Mouse (Mus musculus): ENCODE data around the gene Sdk2. TPM values are rescaled to one million over a fixed set of nuclear protein-coding genes. Genes with fewer than 3 reads are reported as not detected.

Gene Sdk2
- polyA plus RNA-seq, 1 experiment from 2014 or later = 1.1 TPM

DNA sequence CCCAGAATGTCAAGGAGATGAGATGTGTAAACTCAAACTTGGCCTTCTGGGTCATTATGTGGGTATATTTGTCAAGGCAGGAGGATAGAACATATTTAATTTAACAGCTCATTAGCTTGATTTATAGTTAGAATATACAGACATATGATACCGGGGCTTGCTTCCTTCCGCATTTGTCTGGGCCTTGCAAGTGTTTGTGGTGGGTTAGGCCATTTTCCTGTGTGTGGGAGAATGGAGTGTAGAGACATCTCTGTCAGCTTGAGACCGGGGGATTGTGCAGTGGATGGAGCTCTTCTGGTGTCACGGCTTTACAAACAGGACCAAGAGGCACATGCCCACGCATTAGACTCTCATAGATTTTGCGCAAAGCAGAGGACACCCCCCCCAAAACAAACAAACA, 235.2 kb downstream of the Sdk2 start:
- no peaks in the 10 kb centered on the region for H3K36me3 ChIP-seq (ENCODE audit: control insufficient read depth, insufficient read depth)
- ATAC-seq (replicated peaks; ENCODE audit: extremely low read depth, insufficient read depth, low FRiP score) = no peak
- 86% methylated on average over 6 of the region's 6 CpGs for WGBS

DNA sequence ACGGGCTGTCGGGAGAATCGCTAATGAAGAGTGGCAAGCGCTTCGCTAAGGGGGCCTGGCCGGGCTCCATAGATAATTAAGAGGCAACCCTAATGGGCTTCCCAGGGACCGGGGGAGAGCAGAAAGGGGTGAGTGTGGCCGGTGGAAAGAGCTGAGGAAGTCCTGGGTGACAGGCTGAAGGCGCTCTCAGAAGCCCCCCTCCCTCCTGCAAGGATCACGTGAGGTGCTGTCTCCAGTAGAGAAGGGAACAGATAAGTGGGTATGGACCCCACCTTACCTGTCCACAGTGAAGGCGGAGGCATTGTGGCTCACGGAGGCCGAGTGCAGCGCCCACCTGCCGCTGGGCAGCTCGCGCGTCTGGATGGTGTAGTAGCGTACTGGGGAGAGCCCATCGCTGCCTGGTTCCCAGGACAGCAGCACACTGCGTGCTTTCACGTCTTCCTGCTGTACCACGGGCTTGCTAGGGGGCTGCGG, 238.7 kb downstream of the Sdk2 start:
- H3K9ac ChIP-seq (ENCODE audit: low read length) = no peak overlapping the region
- no peak for ATAC-seq (replicated peaks; ENCODE audit: extremely low read depth, insufficient read depth, low FRiP score)
- H3K9me3 ChIP-seq (replicated peaks; ENCODE audit: control insufficient read depth, low read length) = no peaks in the 10 kb centered on the region
- H3K4me3 ChIP-seq (ENCODE audit: low read length) = no peak overlapping the region
- H3K4me1 ChIP-seq (ENCODE audit: control insufficient read depth, insufficient read depth, low read length) = no peaks in the 10 kb centered on the region
- H3K36me3 ChIP-seq (ENCODE audit: control insufficient read depth, insufficient read depth) = no peaks in the 10 kb centered on the region
- no peak overlapping the region for H3K27ac ChIP-seq (ENCODE audit: low read length)
- H3K27me3 ChIP-seq (ENCODE audit: control insufficient read depth, insufficient read depth, low read length) = no peaks in the 10 kb centered on the region
- 53% methylated on average over 24 of the region's 24 CpGs for WGBS
- H3K4me2 ChIP-seq (ENCODE audit: low read depth, low read length) = no peak overlapping the region

More for the DNA sequence above, 235.2 kb downstream of the Sdk2 start:
- Histone ChIP-seq H3K4me3 (ENCODE audit: low read length) (no peak overlapping the region), H3K4me2 (ENCODE audit: low read depth, low read length) (no peak overlapping the region), H3K27me3 (ENCODE audit: control insufficient read depth, insufficient read depth, low read length) (no peaks in the 10 kb centered on the region), H3K9me3 (replicated peaks; ENCODE audit: control insufficient read depth, low read length) (no peaks in the 10 kb centered on the region), H3K27ac (ENCODE audit: low read length) (no peak overlapping the region), H3K9ac (ENCODE audit: low read length) (no peak overlapping the region), H3K4me1 (ENCODE audit: control insufficient read depth, insufficient read depth, low read length) (no peaks in the 10 kb centered on the region)

GRCm38 (mm10) chr11:113820005-113820404, 246.8 kb downstream of the Sdk2 start:
- H3K4me3 ChIP-seq (ENCODE audit: low read length) = no peak overlapping the region
- no peaks in the 10 kb centered on the region for H3K9me3 ChIP-seq (replicated peaks; ENCODE audit: control insufficient read depth, low read length)
- peaks cover 5% of the 10 kb centered on the region; the same call in 1 of the 2 replicates for H3K4me1 ChIP-seq (ENCODE audit: control insufficient read depth, insufficient read depth, low read length)
- no peak overlapping the region for H3K27ac ChIP-seq (ENCODE audit: low read length)
- H3K27me3 ChIP-seq (ENCODE audit: control insufficient read depth, insufficient read depth, low read length) = peaks cover 2% of the 10 kb centered on the region; the same call in 1 of the 2 replicates
- no peak overlapping the region for H3K9ac ChIP-seq (ENCODE audit: low read length)
- WGBS = 80% methylated on average over 10 of the region's 10 CpGs
- no peak overlapping the region for H3K4me2 ChIP-seq (ENCODE audit: low read depth, low read length)
- 0 out of 2 replicates have a peak, but pooled peaks cover 3% of the 10 kb centered on the region for H3K36me3 ChIP-seq (ENCODE audit: control insufficient read depth, insufficient read depth)
- ATAC-seq (replicated peaks; ENCODE audit: extremely low read depth, insufficient read depth, low FRiP score) = no peak

- Histone ChIP-seq H3K27ac (ENCODE audit: low read length) (no peak overlapping the region), H3K9ac (ENCODE audit: low read length) (no peak overlapping the region), H3K36me3 (ENCODE audit: control insufficient read depth, insufficient read depth) (0 out of 2 replicates have a peak, but pooled peaks cover 3% of the 10 kb centered on the region), H3K9me3 (replicated peaks; ENCODE audit: control insufficient read depth, low read length) (no peaks in the 10 kb centered on the region), H3K4me3 (ENCODE audit: low read length) (no peak overlapping the region), H3K27me3 (ENCODE audit: control insufficient read depth, insufficient read depth, low read length) (peaks cover 2% of the 10 kb centered on the region; the same call in 1 of the 2 replicates), H3K4me1 (ENCODE audit: control insufficient read depth, insufficient read depth, low read length) (peaks cover 5% of the 10 kb centered on the region; the same call in 1 of the 2 replicates), H3K4me2 (ENCODE audit: low read depth, low read length) (no peak overlapping the region)
- WGBS = 63% methylated on average over 1 of the region's 1 CpGs
- no peak for ATAC-seq (replicated peaks; ENCODE audit: extremely low read depth, insufficient read depth, low FRiP score)
These were observed 247.8 kb downstream of the Sdk2 start for GRCm38 (mm10) chr11:113819001-113819400.

DNA sequence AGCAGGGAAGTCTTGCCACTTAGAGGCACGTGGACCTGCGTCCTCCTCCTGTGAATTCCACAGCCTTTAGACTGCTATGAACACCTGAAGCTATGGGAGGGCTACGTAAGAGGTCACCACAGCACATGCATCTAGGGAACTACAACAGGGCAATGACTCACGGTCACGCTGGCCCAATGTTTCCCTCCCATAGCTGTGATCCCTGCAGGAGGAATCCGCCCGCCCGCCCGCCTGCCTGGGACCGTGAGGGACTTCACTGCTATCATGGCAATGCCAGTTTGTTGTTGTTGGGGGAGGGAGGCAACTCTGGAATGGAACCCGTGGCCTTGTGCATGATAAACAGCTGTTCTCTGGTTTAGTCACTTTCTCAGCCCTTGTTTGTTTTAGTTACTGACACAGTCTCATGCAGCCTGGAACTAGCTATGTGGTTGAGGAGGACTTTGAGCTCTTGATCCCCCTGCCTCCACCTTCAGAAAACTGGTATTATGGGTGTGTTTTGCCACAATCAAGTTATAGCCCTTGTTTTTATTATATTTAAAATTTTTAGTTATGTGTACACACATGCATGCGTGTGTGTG, 249.8 kb downstream of the Sdk2 start:
- WGBS = 60% methylated on average over 12 of the region's 12 CpGs
- peaks cover 2% of the 10 kb centered on the region; the same call in 1 of the 2 replicates for H3K27me3 ChIP-seq (ENCODE audit: control insufficient read depth, insufficient read depth, low read length)
- H3K4me2 ChIP-seq (ENCODE audit: low read depth, low read length) = no peak overlapping the region
- ATAC-seq (replicated peaks; ENCODE audit: extremely low read depth, insufficient read depth, low FRiP score) = no peak
- peaks cover 5% of the 10 kb centered on the region; the same call in 1 of the 2 replicates for H3K4me1 ChIP-seq (ENCODE audit: control insufficient read depth, insufficient read depth, low read length)
- 0 out of 2 replicates have a peak, but pooled peaks cover 3% of the 10 kb centered on the region for H3K36me3 ChIP-seq (ENCODE audit: control insufficient read depth, insufficient read depth)
- H3K4me3 ChIP-seq (ENCODE audit: low read length) = no peak overlapping the region
- H3K9me3 ChIP-seq (replicated peaks; ENCODE audit: control insufficient read depth, low read length) = no peaks in the 10 kb centered on the region
- no peak overlapping the region for H3K9ac ChIP-seq (ENCODE audit: low read length)
- no peak overlapping the region for H3K27ac ChIP-seq (ENCODE audit: low read length)

DNA sequence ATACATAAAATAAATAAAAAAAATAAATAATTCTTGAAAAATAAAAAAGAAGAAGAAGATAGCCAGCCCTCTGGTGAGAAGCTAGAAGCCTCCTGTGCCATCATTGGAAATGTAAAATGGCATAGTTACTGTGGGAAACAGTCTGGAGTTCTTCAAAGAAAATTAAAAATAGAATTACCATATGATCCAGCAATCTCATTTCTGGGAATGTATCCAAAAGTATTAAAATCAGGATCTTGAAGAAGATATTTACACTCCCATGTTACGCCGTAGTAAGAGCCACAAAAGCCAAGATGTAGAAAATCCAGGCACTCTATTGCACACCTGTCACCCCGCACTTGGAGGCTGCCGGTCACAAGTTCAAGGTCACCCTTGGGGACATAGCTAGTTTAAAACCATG, 250.4 kb downstream of the Sdk2 start:
- Histone ChIP-seq H3K9ac (ENCODE audit: low read length) (no peak overlapping the region), H3K4me3 (ENCODE audit: low read length) (no peak overlapping the region), H3K9me3 (replicated peaks; ENCODE audit: control insufficient read depth, low read length) (no peaks in the 10 kb centered on the region), H3K27ac (ENCODE audit: low read length) (no peak overlapping the region), H3K4me2 (ENCODE audit: low read depth, low read length) (no peak overlapping the region), H3K4me1 (ENCODE audit: control insufficient read depth, insufficient read depth, low read length) (peaks cover 10% of the 10 kb centered on the region; the same call in 1 of the 2 replicates), H3K36me3 (ENCODE audit: control insufficient read depth, insufficient read depth) (no peaks in the 10 kb centered on the region), H3K27me3 (ENCODE audit: control insufficient read depth, insufficient read depth, low read length) (peaks cover 2% of the 10 kb centered on the region; the same call in 1 of the 2 replicates)
- WGBS = 43% methylated on average over 4 of the region's 4 CpGs
- no peak for ATAC-seq (replicated peaks; ENCODE audit: extremely low read depth, insufficient read depth, low FRiP score)

DNA sequence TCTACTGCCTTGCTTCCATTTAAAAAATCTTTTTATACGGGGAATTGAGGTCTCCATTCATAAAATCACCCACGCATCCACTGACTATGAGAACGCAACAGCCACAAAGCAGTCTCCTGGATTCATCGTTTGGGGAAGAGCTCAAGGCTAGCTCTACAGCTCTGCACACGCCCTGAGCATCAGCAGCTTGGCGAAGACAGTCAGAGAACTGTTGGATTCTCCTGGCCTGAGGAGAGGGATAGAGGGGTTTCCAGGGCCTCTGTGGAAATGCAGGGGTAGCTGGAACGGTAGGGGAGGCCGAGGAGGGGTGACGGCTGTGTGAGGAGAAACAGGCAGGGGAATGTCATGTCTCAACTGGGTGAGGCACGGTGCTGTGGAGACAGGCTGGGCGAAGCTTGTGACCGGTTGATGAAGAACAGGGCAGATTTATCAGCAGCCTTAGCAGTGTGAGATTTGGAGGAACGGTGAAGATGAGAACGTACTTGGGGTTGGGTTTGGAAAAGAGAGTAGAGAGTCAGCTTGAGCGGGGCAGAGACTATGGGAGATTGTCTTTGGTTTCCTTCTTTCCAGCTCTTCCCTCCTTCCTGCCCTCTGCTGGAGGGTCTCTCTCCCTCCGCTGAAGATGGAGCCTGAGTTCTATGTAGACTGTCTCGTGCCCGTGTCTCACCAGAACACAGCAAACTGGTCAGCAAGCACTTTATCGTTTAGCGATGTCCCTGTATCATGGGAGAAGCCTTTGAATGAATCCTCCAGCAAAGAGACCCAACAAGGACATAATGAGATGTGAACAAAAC, 255.1 kb downstream of the Sdk2 start:
- 35% methylated on average over 20 of the region's 20 CpGs for WGBS
- no peak overlapping the region for H3K27ac ChIP-seq (ENCODE audit: low read length)
- H3K4me3 ChIP-seq (ENCODE audit: low read length) = peak overlapping the region; percentile 20; the same call in 1 of the 2 replicates
- H3K9ac ChIP-seq (ENCODE audit: low read length) = peak overlapping the region; percentile 13; the same call in 1 of the 2 replicates
- peaks cover 11% of the 10 kb centered on the region; the same call in 1 of the 2 replicates for H3K4me1 ChIP-seq (ENCODE audit: control insufficient read depth, insufficient read depth, low read length)
- no peak; the same call in 1 of the 2 replicates for ATAC-seq (replicated peaks; ENCODE audit: extremely low read depth, insufficient read depth, low FRiP score)
- H3K36me3 ChIP-seq (ENCODE audit: control insufficient read depth, insufficient read depth) = no peaks in the 10 kb centered on the region
- H3K9me3 ChIP-seq (replicated peaks; ENCODE audit: control insufficient read depth, low read length) = no peaks in the 10 kb centered on the region
- H3K27me3 ChIP-seq (ENCODE audit: control insufficient read depth, insufficient read depth, low read length) = no peaks in the 10 kb centered on the region
- H3K4me2 ChIP-seq (ENCODE audit: low read depth, low read length) = peak overlapping the region; percentile 45

DNA sequence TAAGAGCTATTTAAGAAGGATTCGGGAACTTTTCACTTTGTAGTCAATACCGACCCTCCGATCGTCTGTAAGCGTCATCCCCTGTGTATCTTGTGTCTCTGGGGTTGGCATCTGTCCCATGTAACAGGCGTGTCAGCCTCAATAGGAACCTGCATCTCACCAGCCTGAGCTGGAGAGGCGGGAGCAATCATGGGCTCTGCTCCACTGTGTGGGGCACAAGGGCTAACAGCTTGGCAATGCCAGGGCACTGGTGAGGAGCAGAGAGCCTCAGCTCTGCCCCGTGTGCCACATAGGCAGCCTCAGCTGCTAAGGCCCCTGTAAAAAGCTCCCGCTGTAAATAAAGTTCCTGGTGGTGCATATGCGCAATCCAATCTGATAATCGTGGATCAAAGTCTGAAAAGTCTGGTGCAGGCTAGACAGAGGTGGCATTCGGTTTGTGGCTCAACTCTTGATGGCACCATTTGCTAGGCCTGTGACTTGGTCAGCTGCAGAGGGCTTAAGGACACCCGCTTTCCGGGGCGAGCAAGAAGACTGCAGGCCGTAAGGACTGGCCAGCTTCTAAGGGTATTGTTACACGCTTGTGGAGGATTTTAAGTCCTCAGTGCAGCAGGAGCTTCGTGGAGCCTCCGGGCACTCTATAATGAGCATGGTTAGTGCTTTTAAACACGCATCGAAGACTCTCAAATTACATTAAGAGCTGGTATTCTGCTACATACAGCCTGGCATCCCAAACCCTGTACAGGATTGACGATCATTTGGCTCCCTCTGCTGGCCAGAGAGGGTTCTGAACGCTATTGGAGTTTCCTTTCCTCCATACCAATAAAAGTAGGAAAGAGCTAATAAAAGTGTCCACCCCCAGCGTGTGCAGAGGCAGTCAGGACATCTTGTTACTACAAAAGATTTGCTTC, 256.0 kb downstream of the Sdk2 start:
- Histone ChIP-seq H3K27ac (ENCODE audit: low read length) (no peak overlapping the region), H3K4me2 (ENCODE audit: low read depth, low read length) (peak overlapping the region; percentile 45), H3K4me3 (ENCODE audit: low read length) (no peak overlapping the region), H3K36me3 (ENCODE audit: control insufficient read depth, insufficient read depth) (no peaks in the 10 kb centered on the region), H3K4me1 (ENCODE audit: control insufficient read depth, insufficient read depth, low read length) (peaks cover 11% of the 10 kb centered on the region; the same call in 1 of the 2 replicates), H3K9ac (ENCODE audit: low read length) (peak overlapping the region; percentile 13; the same call in 1 of the 2 replicates), H3K9me3 (replicated peaks; ENCODE audit: control insufficient read depth, low read length) (no peaks in the 10 kb centered on the region), H3K27me3 (ENCODE audit: control insufficient read depth, insufficient read depth, low read length) (no peaks in the 10 kb centered on the region)
- ATAC-seq (replicated peaks; ENCODE audit: extremely low read depth, insufficient read depth, low FRiP score) = peak; percentile 79
- WGBS = 52% methylated on average over 24 of the region's 24 CpGs

All from heart, embryonic 16.5 days (tissue).